Mouse (Mus musculus): ENCODE data around the gene Igll1.

- TF ChIP-seq ZC3H11A (IDR thresholded peaks at IDR 0.05; ENCODE audit: borderline replicate concordance, low read depth, low read length), result no peak; the same call in 1 of the 2 replicates
- no peak for TF ChIP-seq CHD2 (IDR thresholded peaks at IDR 0.05; ENCODE audit: low read depth, low read length)
- TF ChIP-seq MAFK (IDR thresholded peaks at IDR 0.05; ENCODE audit: insufficient read depth, low read depth, low read length), result no peak
Measured at GRCm38 (mm10) chr16:16854836-16855235, 8.9 kb downstream of the Igll1 start.
